Mouse (Mus musculus) thymus, adult 2 months (tissue): ENCODE data around the gene 2310033P09Rik. TPM values are rescaled to one million over a fixed set of nuclear protein-coding genes. Genes with fewer than 3 reads are reported as not detected.
A peak's percentile ranks its signal among the peaks of the same experiment; 100 is the strongest.

ENCODE experiments used
- DNase-seq: peaks from one replicate; pipeline ENCODE4 v3.0.0; 2021
- H3K27ac ChIP-seq: fragments of 200-500 bp; 2 replicates; pipeline ENCODE4 v1.5.1; 2012; ENCODE audit warnings: low read length, control low read depth; ENCODE audit not compliant: control insufficient read depth, insufficient read depth
- H3K27me3 ChIP-seq: fragments of 200-500 bp; 2 replicates; pipeline ENCODE4 v1.6.1; 2012; ENCODE audit warnings: mild to moderate bottlenecking, low read length, moderate library complexity, mixed read lengths; ENCODE audit not compliant: control insufficient read depth, insufficient read depth
- H3K36me3 ChIP-seq: fragments of 200-500 bp; 2 replicates; pipeline ENCODE4 v1.6.1; 2012; ENCODE audit warnings: mild to moderate bottlenecking, low read length, moderate library complexity; ENCODE audit not compliant: control insufficient read depth, insufficient read depth
- H3K4me1 ChIP-seq: fragments of 200-500 bp; replicated peaks from 2 replicates; pipeline ENCODE4 v1.6.1; 2012; ENCODE audit warnings: low read length; ENCODE audit not compliant: control insufficient read depth, insufficient read depth
- H3K4me3 ChIP-seq: fragments of 200-500 bp; 2 replicates; pipeline ENCODE4 v1.5.1; 2012; ENCODE audit warnings: mild to moderate bottlenecking, low read length, control low read depth, moderate library complexity; ENCODE audit not compliant: control insufficient read depth, insufficient read depth
- CTCF ChIP-seq: fragments of 200-500 bp; IDR thresholded peaks from 2 replicates; pipeline ENCODE4 v1.5.1; 2012; ENCODE audit warnings: mild to moderate bottlenecking, control low read depth, low read length, moderate library complexity, borderline replicate concordance; ENCODE audit not compliant: control insufficient read depth, poor library complexity, insufficient read depth; ENCODE audit errors: extremely low read depth
- POLR2A ChIP-seq: fragments of 200-500 bp; IDR thresholded peaks from 2 replicates; pipeline ENCODE4 v1.6.1; 2012; ENCODE audit warnings: mild to moderate bottlenecking, low read length, control low read depth, moderate library complexity; ENCODE audit not compliant: control insufficient read depth, poor library complexity, insufficient read depth; ENCODE audit errors: extremely low read depth
- WGBS: fragments of 180-500 bp; shearing (Covaris S2); methylation state at CpG from one replicate; pipeline ENCODE4 v1.1.7; 2018; 5-methylcytosine and 5-hydroxymethylcytosine counted together
- polyA plus RNA-seq: library from polyadenylated mRNA; depleted of rRNA; stranded (reverse); fragments of >200 nt; gene quantifications from 2 replicates; pipeline ENCODE4 v1.2.3, GENCODE M21; 2012

The 2310033P09Rik gene
- polyA plus RNA-seq, 1 experiment = 30.5 TPM

GRCm38 (mm10) chr11:59182864-59183331 lies 25.2 kb upstream of the 2310033P09Rik start, which contains the start of gene Gjc2:
Gene Gjc2 (minus strand): TSS chr11:59183213.
- Histone ChIP-seq H3K27ac (no peak within 1 kb of the TSS), H3K4me3 (no peak within 1 kb of the TSS), H3K4me1 (no peaks in the 10 kb centered on the region), H3K36me3 (no peaks in the 10 kb centered on the region), H3K27me3 (no peaks in the 10 kb centered on the region)
- WGBS = 85% methylated on average over 3 of the region's 3 CpGs
- TF ChIP-seq CTCF (no peak), POLR2A (no peak)
- DNase-seq = no peak

- no peak overlapping the region for H3K27ac ChIP-seq
- no peaks in the 10 kb centered on the region for H3K36me3 ChIP-seq
- TF ChIP-seq CTCF (no peak), POLR2A (no peak)
- WGBS = 64% methylated on average over 3 of the region's 3 CpGs
- H3K27me3 ChIP-seq = no peaks in the 10 kb centered on the region
- no peaks in the 10 kb centered on the region for H3K4me1 ChIP-seq
- no peak overlapping the region for H3K4me3 ChIP-seq
- no peak for DNase-seq
These were observed 24.3 kb upstream of the 2310033P09Rik start for GRCm38 (mm10) chr11:59183821-59184220.

- Histone ChIP-seq H3K36me3 (no peaks in the 10 kb centered on the region), H3K27ac (no peak overlapping the region), H3K4me3 (no peak overlapping the region), H3K27me3 (no peaks in the 10 kb centered on the region), H3K4me1 (no peaks in the 10 kb centered on the region)
- no peak for TF ChIP-seq CTCF
- no peak for TF ChIP-seq POLR2A
- 91% methylated on average over 5 of the region's 5 CpGs for WGBS
- no peak for DNase-seq
These were observed 22.6 kb upstream of the 2310033P09Rik start for GRCm38 (mm10) chr11:59185490-59185889.

- Histone ChIP-seq H3K27ac (no peak overlapping the region), H3K36me3 (no peaks in the 10 kb centered on the region), H3K27me3 (no peaks in the 10 kb centered on the region), H3K4me1 (peaks cover 7% of the 10 kb centered on the region), H3K4me3 (no peak overlapping the region)
- no peak for DNase-seq
- 91% methylated on average over 6 of the region's 6 CpGs for WGBS
- TF ChIP-seq POLR2A (no peak), CTCF (no peak)
These were observed 20.4 kb upstream of the 2310033P09Rik start for GRCm38 (mm10) chr11:59187706-59188105.

DNA sequence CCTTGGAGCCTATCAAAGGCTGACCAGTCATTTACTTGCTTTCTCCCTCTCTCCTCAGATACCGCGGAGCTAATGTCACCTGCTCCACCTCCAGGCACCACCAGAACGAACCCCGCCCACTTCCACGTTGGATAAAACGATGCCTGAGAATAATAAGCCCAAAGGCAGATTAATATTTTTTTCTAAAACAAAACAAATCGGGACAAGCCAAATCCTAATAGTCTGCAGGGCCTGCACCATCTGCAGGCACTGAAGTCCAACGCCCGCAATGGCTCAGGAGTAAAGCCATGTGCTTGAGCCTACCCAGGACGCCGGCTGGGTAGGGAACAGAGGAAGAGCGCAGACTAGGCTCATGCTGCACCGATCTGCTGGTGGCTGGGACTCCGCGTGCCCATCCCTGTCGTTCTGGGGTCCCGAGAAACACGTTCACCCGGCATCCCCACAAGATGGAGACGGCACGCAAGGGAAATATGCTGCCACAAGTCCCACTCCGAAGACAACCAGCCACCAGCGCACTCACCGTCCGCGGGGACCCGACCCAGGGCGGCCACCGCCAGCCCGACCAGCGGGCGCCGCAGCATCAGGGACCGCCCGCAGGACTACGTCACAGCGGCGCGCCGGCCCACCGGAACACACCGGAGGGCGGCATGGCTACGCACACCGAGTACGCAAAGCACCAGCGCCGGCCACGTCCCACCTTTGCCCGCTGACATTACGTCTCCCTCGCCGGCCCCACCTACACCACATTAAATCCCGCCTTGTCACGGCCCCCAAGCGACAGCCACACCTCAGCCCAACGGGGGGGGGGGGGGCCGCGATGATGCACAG lies 16.7 kb upstream of the 2310033P09Rik start:
- TF ChIP-seq CTCF = no peak; the same call in 1 of the 2 replicates
- peak; percentile 87 for TF ChIP-seq POLR2A
- Histone ChIP-seq H3K27me3 (no peaks in the 10 kb centered on the region), H3K4me3 (peak overlapping the region; percentile 71), H3K4me1 (peaks cover 7% of the 10 kb centered on the region), H3K36me3 (no peaks in the 10 kb centered on the region), H3K27ac (peak overlapping the region; percentile 23; the same call in 1 of the 2 replicates)
- peak; percentile 89 for DNase-seq
- under 1% methylated on average over 59 of the region's 59 CpGs for WGBS

DNA sequence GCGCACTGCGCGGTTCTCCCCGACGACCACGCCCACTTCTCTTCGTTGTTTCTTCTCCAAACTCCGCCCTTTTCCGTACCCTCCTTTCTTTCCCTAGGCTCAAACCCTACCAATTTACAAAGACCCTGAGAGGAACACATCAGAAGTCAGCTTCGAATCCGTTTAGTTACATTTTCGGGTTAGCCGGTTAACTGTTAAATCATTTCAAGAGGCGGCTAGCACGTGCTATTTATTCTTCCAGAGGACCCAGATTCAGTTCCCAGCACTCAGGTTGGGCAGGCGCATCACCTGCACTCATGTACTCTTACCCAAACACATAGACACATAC lies 16.1 kb upstream of the 2310033P09Rik start, which contains the start of gene Guk1:
Gene Guk1 (minus strand): TSS at position 154 of the 328 bp plus-strand sequence.
- H3K27ac ChIP-seq = peak within 1 kb of the TSS; percentile 30; the same call in 1 of the 2 replicates
- no peak for TF ChIP-seq POLR2A
- no peak for TF ChIP-seq CTCF
- H3K4me3 ChIP-seq = peak within 1 kb of the TSS; percentile 71
- H3K27me3 ChIP-seq = no peaks in the 10 kb centered on the region
- no peaks in the 10 kb centered on the region for H3K36me3 ChIP-seq
- 5% methylated on average over 16 of the region's 16 CpGs for WGBS
- DNase-seq = no peak
- peaks cover 7% of the 10 kb centered on the region for H3K4me1 ChIP-seq
